Mouse (Mus musculus) kidney, postnatal 4 days (tissue): Measurements from ENCODE around the gene Wdr61.

Source experiments
- DNase-seq, 2 experiments: peaks; one replicate each; pipeline ENCODE4 v3.0.0; 2021; ENCODE audit warnings: mixed read lengths in 2 of 2

Gene Wdr61

DNA sequence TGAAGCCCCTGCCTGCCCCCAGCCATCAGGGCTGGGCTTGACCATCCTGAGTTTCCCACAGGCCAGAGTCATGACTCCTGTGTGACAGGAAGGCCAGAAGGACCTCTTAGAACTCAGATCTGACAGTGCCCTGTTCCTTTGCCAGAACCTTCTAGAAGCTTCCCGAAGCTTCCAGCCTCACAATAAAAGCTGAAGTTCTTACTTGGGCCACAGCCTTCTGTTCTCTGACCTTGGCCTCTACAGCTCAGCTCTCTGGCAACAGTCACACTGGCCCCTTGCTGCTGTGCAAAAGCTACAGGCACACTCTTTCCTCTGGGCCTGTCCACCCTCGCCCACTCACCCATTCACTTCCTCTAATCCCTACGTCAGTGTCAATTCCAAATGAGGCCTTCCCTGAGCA is 62.4 kb downstream of the Wdr61 start:
- no peak for DNase-seq

DNA sequence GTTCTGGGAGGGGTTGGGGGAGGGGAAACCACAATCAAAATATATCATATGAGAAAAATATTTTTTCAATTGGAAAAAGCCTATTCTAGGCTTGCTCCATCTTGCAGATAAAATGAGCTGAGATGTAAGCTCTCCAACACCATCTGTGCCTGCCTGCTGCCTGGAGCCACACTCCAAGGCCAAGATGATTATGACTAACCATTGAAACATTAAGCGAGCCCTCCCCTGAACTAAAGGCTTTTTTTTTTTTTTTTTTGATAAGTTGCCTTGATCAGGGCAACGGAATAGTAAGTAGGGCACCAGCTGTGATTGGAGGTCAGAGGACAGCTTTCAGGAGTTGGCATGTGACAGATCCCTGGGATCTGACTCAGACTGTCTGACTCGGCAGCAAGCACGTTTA is 65.9 kb downstream of the Wdr61 start:
- no peak for DNase-seq

DNA sequence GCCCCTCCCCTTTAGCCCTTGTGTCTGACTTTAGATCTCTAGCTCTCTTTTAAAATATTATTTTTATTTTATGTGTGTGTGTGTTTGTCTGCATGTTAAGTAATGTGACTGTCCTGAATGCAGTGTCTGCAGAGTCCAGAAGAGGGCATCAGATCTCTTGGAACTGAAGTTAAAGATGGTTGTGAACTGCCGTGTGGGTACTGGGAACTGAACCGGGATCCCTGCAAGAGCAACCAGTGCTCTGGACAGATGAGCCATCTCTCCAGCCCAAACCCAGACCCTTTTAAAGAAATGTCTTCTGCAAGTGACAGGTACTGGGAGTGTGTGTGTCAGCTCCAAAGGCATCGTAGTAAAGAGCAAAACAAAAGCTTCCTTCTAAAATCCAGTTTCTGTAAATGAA is 68.2 kb downstream of the Wdr61 start:
- no peak for DNase-seq
